Mouse (Mus musculus): ENCODE measurements around the gene Anxa11. TPM values are rescaled to one million over a fixed set of nuclear protein-coding genes. Genes with fewer than 3 reads are reported as not detected.

The Anxa11 gene
- 7.1 and 9.1 TPM in 2 replicates for polyA plus RNA-seq (2014; fragmentation: Nextera tagmentation; extraction: Ambion mirVana)

GRCm38 (mm10) chr14:25841991-25842687 is at the start of gene Anxa11:
Anxa11 (plus strand) TSS chr14:25842156.
- peak; percentile 85 for DNase-seq (ENCODE audit: low spot score)
- ATAC-seq (replicated peaks; ENCODE audit: insufficient number of reproducible peaks, low FRiP score, low TSS enrichment, low read depth), result peak; percentile 70
- Histone ChIP-seq H3K9me3 (replicated peaks; ENCODE audit: control insufficient read depth, low read length) (no peaks in the 10 kb centered on the region), H3K4me2 (ENCODE audit: low read depth, low read length) (peak within 1 kb of the TSS; percentile 96), H3K36me3 (replicated peaks; ENCODE audit: control insufficient read depth, insufficient read depth, low read depth, low read length) (no peaks in the 10 kb centered on the region), H3K4me3 (ENCODE audit: low read depth, low read length) (peak within 1 kb of the TSS; percentile 62), H3K9ac (replicated peaks; ENCODE audit: low read length) (peak within 1 kb of the TSS; percentile 58), H3K4me1 (ENCODE audit: control insufficient read depth, insufficient read depth, low read length) (no peaks in the 10 kb centered on the region), H3K27ac (replicated peaks; ENCODE audit: low read depth, low read length) (no peak within 1 kb of the TSS), H3K27me3 (ENCODE audit: control insufficient read depth, insufficient read depth, low read length) (peaks cover 16% of the 10 kb centered on the region)
- WGBS, result under 1% methylated on average over 54 of the region's 54 CpGs

- no peak for DNase-seq (ENCODE audit: low spot score)
- no peak overlapping the region for H3K27ac ChIP-seq (replicated peaks; ENCODE audit: low read depth, low read length)
- 93% methylated on average over 2 of the region's 2 CpGs for WGBS
Measured at GRCm38 (mm10) chr14:25794331-25794730, 47.6 kb upstream of the Anxa11 start.

GRCm38 (mm10) chr14:25795067-25795466 is 46.9 kb upstream of the Anxa11 start:
- no peak for ATAC-seq (replicated peaks; ENCODE audit: insufficient number of reproducible peaks, low FRiP score, low TSS enrichment, low read depth)
- WGBS, result 73% methylated on average over 6 of the region's 6 CpGs
- Histone ChIP-seq H3K4me3 (ENCODE audit: low read depth, low read length) (no peak overlapping the region), H3K4me1 (ENCODE audit: control insufficient read depth, insufficient read depth, low read length) (no peaks in the 10 kb centered on the region; the same call in 1 of the 2 replicates), H3K27me3 (ENCODE audit: control insufficient read depth, insufficient read depth, low read length) (no peaks in the 10 kb centered on the region), H3K9ac (replicated peaks; ENCODE audit: low read length) (no peak overlapping the region; the same call in 1 of the 2 replicates), H3K27ac (replicated peaks; ENCODE audit: low read depth, low read length) (peak overlapping the region; percentile 56; the same call in 1 of the 2 replicates), H3K36me3 (replicated peaks; ENCODE audit: control insufficient read depth, insufficient read depth, low read depth, low read length) (no peaks in the 10 kb centered on the region), H3K4me2 (ENCODE audit: low read depth, low read length) (no peak overlapping the region), H3K9me3 (replicated peaks; ENCODE audit: control insufficient read depth, low read length) (no peaks in the 10 kb centered on the region)
- DNase-seq (ENCODE audit: low spot score), result no peak

More at GRCm38 (mm10) chr14:25794331-25794730, 47.6 kb upstream of the Anxa11 start:
- no peak for ATAC-seq (replicated peaks; ENCODE audit: insufficient number of reproducible peaks, low FRiP score, low TSS enrichment, low read depth)
- no peaks in the 10 kb centered on the region for H3K36me3 ChIP-seq (replicated peaks; ENCODE audit: control insufficient read depth, insufficient read depth, low read depth, low read length)
- no peaks in the 10 kb centered on the region; the same call in 1 of the 2 replicates for H3K4me1 ChIP-seq (ENCODE audit: control insufficient read depth, insufficient read depth, low read length)
- H3K9ac ChIP-seq (replicated peaks; ENCODE audit: low read length), result no peak overlapping the region
- no peak overlapping the region for H3K4me3 ChIP-seq (ENCODE audit: low read depth, low read length)
- no peaks in the 10 kb centered on the region for H3K9me3 ChIP-seq (replicated peaks; ENCODE audit: control insufficient read depth, low read length)
- no peaks in the 10 kb centered on the region for H3K27me3 ChIP-seq (ENCODE audit: control insufficient read depth, insufficient read depth, low read length)
- no peak overlapping the region for H3K4me2 ChIP-seq (ENCODE audit: low read depth, low read length)

GRCm38 (mm10) chr14:25795561-25796174 is 46.3 kb upstream of the Anxa11 start:
- H3K4me3 ChIP-seq (ENCODE audit: low read depth, low read length), result no peak overlapping the region
- peak; percentile 69 for DNase-seq (ENCODE audit: low spot score)
- no peaks in the 10 kb centered on the region for H3K27me3 ChIP-seq (ENCODE audit: control insufficient read depth, insufficient read depth, low read length)
- no peak overlapping the region for H3K4me2 ChIP-seq (ENCODE audit: low read depth, low read length)
- H3K9ac ChIP-seq (replicated peaks; ENCODE audit: low read length), result no peak overlapping the region
- 0 out of 2 replicates have a peak, but pooled peaks have one; percentile 51 for ATAC-seq (replicated peaks; ENCODE audit: insufficient number of reproducible peaks, low FRiP score, low TSS enrichment, low read depth)
- no peaks in the 10 kb centered on the region for H3K36me3 ChIP-seq (replicated peaks; ENCODE audit: control insufficient read depth, insufficient read depth, low read depth, low read length)
- H3K9me3 ChIP-seq (replicated peaks; ENCODE audit: control insufficient read depth, low read length), result no peaks in the 10 kb centered on the region
- no peaks in the 10 kb centered on the region; the same call in 1 of the 2 replicates for H3K4me1 ChIP-seq (ENCODE audit: control insufficient read depth, insufficient read depth, low read length)
- H3K27ac ChIP-seq (replicated peaks; ENCODE audit: low read depth, low read length), result peak overlapping the region; percentile 56; the same call in 1 of the 2 replicates
- WGBS, result 33% methylated on average over 10 of the region's 10 CpGs

GRCm38 (mm10) chr14:25796619-25797018 is 45.3 kb upstream of the Anxa11 start:
- H3K4me2 ChIP-seq (ENCODE audit: low read depth, low read length), result peak overlapping the region; percentile 10; the same call in 1 of the 2 replicates
- H3K27me3 ChIP-seq (ENCODE audit: control insufficient read depth, insufficient read depth, low read length), result no peaks in the 10 kb centered on the region
- H3K36me3 ChIP-seq (replicated peaks; ENCODE audit: control insufficient read depth, insufficient read depth, low read depth, low read length), result no peaks in the 10 kb centered on the region
- 36% methylated on average over 7 of the region's 7 CpGs for WGBS
- no peaks in the 10 kb centered on the region; the same call in 1 of the 2 replicates for H3K4me1 ChIP-seq (ENCODE audit: control insufficient read depth, insufficient read depth, low read length)
- ATAC-seq (replicated peaks; ENCODE audit: insufficient number of reproducible peaks, low FRiP score, low TSS enrichment, low read depth) (no peak; the same call in 1 of the 2 replicates), DNase-seq (ENCODE audit: low spot score) (peak; percentile 80)
- peak overlapping the region; percentile 56; the same call in 1 of the 2 replicates for H3K27ac ChIP-seq (replicated peaks; ENCODE audit: low read depth, low read length)
- H3K9me3 ChIP-seq (replicated peaks; ENCODE audit: control insufficient read depth, low read length), result no peaks in the 10 kb centered on the region
- H3K4me3 ChIP-seq (ENCODE audit: low read depth, low read length), result no peak overlapping the region
- H3K9ac ChIP-seq (replicated peaks; ENCODE audit: low read length), result no peak overlapping the region

- Histone ChIP-seq H3K4me3 (ENCODE audit: low read depth, low read length) (no peak overlapping the region), H3K4me1 (ENCODE audit: control insufficient read depth, insufficient read depth, low read length) (no peaks in the 10 kb centered on the region; the same call in 1 of the 2 replicates), H3K27ac (replicated peaks; ENCODE audit: low read depth, low read length) (no peak overlapping the region), H3K36me3 (replicated peaks; ENCODE audit: control insufficient read depth, insufficient read depth, low read depth, low read length) (no peaks in the 10 kb centered on the region), H3K27me3 (ENCODE audit: control insufficient read depth, insufficient read depth, low read length) (no peaks in the 10 kb centered on the region), H3K9ac (replicated peaks; ENCODE audit: low read length) (no peak overlapping the region), H3K9me3 (replicated peaks; ENCODE audit: control insufficient read depth, low read length) (no peaks in the 10 kb centered on the region), H3K4me2 (ENCODE audit: low read depth, low read length) (no peak overlapping the region)
- DNase-seq (ENCODE audit: low spot score) (peak; percentile 91), ATAC-seq (replicated peaks; ENCODE audit: insufficient number of reproducible peaks, low FRiP score, low TSS enrichment, low read depth) (no peak)
- 27% methylated on average over 19 of the region's 19 CpGs for WGBS
Measured at GRCm38 (mm10) chr14:25800166-25800960, 41.6 kb upstream of the Anxa11 start.

GRCm38 (mm10) chr14:25802511-25802910 is 39.4 kb upstream of the Anxa11 start:
- ATAC-seq (replicated peaks; ENCODE audit: insufficient number of reproducible peaks, low FRiP score, low TSS enrichment, low read depth) (no peak), DNase-seq (ENCODE audit: low spot score) (no peak)
- H3K9me3 ChIP-seq (replicated peaks; ENCODE audit: control insufficient read depth, low read length), result no peaks in the 10 kb centered on the region
- no peak overlapping the region for H3K4me2 ChIP-seq (ENCODE audit: low read depth, low read length)
- H3K9ac ChIP-seq (replicated peaks; ENCODE audit: low read length), result no peak overlapping the region
- H3K4me1 ChIP-seq (ENCODE audit: control insufficient read depth, insufficient read depth, low read length), result no peaks in the 10 kb centered on the region; the same call in 1 of the 2 replicates
- no peaks in the 10 kb centered on the region for H3K27me3 ChIP-seq (ENCODE audit: control insufficient read depth, insufficient read depth, low read length)
- H3K27ac ChIP-seq (replicated peaks; ENCODE audit: low read depth, low read length), result no peak overlapping the region
- H3K36me3 ChIP-seq (replicated peaks; ENCODE audit: control insufficient read depth, insufficient read depth, low read depth, low read length), result no peaks in the 10 kb centered on the region
- H3K4me3 ChIP-seq (ENCODE audit: low read depth, low read length), result no peak overlapping the region

All from embryonic facial prominence, embryonic 11.5 days (tissue).